Mouse (Mus musculus) embryonic facial prominence, embryonic 14.5 days (tissue): ENCODE measurements at regions not wholly inside any gene's neighbourhood (a gene's known extent, or its start where the extent isn't known, plus 50 kb on each side); places are given as distances from the start of the nearest gene placed in this dataset.

Experiments
- ATAC-seq: fragments of 200-750 bp; cut with Nextera tagmentation; 2 replicates; pipeline ENCODE4 v1.8.0; 2017; ENCODE audit warnings: low read depth, moderate number of reproducible peaks, moderate TSS enrichment
- DNase-seq: peaks from one replicate; pipeline ENCODE4 v3.0.0-alpha.2; 2015; ENCODE audit warnings: low spot score
- H3K27ac ChIP-seq: fragments of 300-500 bp; sonication (generic); replicated peaks from 2 replicates; pipeline ENCODE4 v1.5.1; 2014; ENCODE audit warnings: low read depth, mild to moderate bottlenecking, low read length, moderate library complexity
- H3K27me3 ChIP-seq: fragments of 300-500 bp; sonication (generic); replicated peaks from 2 replicates; pipeline ENCODE4 v1.6.1; 2014; ENCODE audit warnings: low read length; ENCODE audit not compliant: control insufficient read depth, insufficient read depth
- H3K36me3 ChIP-seq: fragments of 300-500 bp; sonication (generic); 2 replicates; pipeline ENCODE4 v1.6.1; 2014; ENCODE audit warnings: low read length, mixed read lengths; ENCODE audit not compliant: control insufficient read depth, insufficient read depth
- H3K4me1 ChIP-seq: fragments of 300-500 bp; sonication (generic); 2 replicates; pipeline ENCODE4 v1.6.1; 2014; ENCODE audit warnings: antibody characterized with exemption, low read length; ENCODE audit not compliant: control insufficient read depth, insufficient read depth
- H3K4me2 ChIP-seq: fragments of 300-500 bp; sonication (generic); 2 replicates; pipeline ENCODE4 v1.6.1; 2014; ENCODE audit warnings: low read depth, mild to moderate bottlenecking, low read length, moderate library complexity, mixed read lengths
- H3K4me3 ChIP-seq: fragments of 300-500 bp; sonication (generic); 2 replicates; pipeline ENCODE4 v1.5.1; 2014; ENCODE audit warnings: low read depth, mild to moderate bottlenecking, low read length
- H3K9ac ChIP-seq: fragments of 300-500 bp; sonication (generic); 2 replicates; pipeline ENCODE4 v1.6.1; 2014; ENCODE audit warnings: low read depth, mild to moderate bottlenecking, low read length, moderate library complexity, mixed read lengths
- H3K9me3 ChIP-seq: fragments of 300-500 bp; sonication (generic); 2 replicates; pipeline ENCODE4 v1.6.1; 2016; ENCODE audit warnings: low read length; ENCODE audit not compliant: control insufficient read depth
- WGBS: fragments of 180-500 bp; shearing (Covaris S2); extraction: QIAGEN DNeasy Blood & Tissue Kit; methylation state at CpG from one replicate; pipeline ENCODE4 v1.1.7; 2014; 5-methylcytosine and 5-hydroxymethylcytosine counted together

- Histone ChIP-seq H3K4me1 (no peaks in the 10 kb centered on the region), H3K36me3 (no peaks in the 10 kb centered on the region), H3K9ac (no peak overlapping the region), H3K27ac (no peak overlapping the region), H3K4me3 (no peak overlapping the region), H3K27me3 (no peaks in the 10 kb centered on the region), H3K4me2 (no peak overlapping the region), H3K9me3 (no peaks in the 10 kb centered on the region)
- DNase-seq (no peak), ATAC-seq (no peak)
- WGBS, result 60% methylated on average over 3 of the region's 3 CpGs
Observed at GRCm38 (mm10) chr14:67181586-67181985, 1172.6 kb upstream of the Gulo start.

GRCm38 (mm10) chr14:67179549-67179948, 1170.5 kb upstream of the Gulo start:
- Histone ChIP-seq H3K9me3 (no peaks in the 10 kb centered on the region), H3K27ac (no peak overlapping the region), H3K36me3 (no peaks in the 10 kb centered on the region), H3K27me3 (no peaks in the 10 kb centered on the region), H3K9ac (no peak overlapping the region), H3K4me3 (no peak overlapping the region), H3K4me1 (no peaks in the 10 kb centered on the region), H3K4me2 (no peak overlapping the region)
- no peak for ATAC-seq
- DNase-seq, result no peak

DNA sequence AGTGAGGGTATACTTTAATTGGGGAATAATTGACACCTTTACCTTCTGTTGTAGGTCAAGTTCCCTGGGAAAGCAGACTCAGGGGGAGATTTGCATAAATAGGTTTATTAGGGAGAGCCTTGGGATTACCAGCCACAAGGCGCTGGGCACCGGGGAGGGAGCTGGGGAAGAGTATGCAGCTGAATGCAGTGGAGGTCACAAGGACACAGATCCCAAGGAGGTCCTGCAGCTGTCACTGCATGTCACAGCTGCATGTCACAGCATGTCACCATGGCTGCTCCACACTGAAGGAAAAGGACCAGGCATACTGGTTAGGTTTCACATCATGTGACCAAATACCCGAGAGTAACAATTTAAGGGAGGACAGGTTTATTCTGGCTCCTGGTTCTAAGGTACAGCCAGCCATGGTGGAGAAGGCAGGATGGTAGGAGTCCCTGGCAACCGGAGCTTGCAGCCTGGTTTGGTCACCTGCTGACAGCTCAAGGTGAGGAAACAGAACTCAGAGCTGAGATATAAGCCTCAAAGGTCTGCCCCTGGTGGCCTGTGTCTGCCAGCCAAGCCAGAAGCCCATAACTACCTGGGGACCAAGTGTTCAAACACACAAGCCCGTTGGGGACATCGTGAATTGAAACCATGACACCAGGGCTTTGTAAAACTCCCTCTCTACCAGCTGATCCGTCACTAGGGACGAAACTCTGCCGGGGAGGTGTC, 1169.5 kb upstream of the Gulo start:
- Histone ChIP-seq H3K27me3 (no peaks in the 10 kb centered on the region), H3K9ac (no peak overlapping the region), H3K4me1 (no peaks in the 10 kb centered on the region), H3K36me3 (no peaks in the 10 kb centered on the region), H3K9me3 (no peaks in the 10 kb centered on the region), H3K27ac (no peak overlapping the region), H3K4me3 (no peak overlapping the region), H3K4me2 (no peak overlapping the region)
- peak; percentile 53 for DNase-seq
- WGBS, result 45% methylated on average over 9 of the region's 9 CpGs
- peak; percentile 68; the same call in 1 of the 2 replicates for ATAC-seq

- ATAC-seq (no peak), DNase-seq (no peak)
- no peaks in the 10 kb centered on the region for H3K36me3 ChIP-seq
- H3K27ac ChIP-seq, result no peak overlapping the region
- no peaks in the 10 kb centered on the region for H3K9me3 ChIP-seq
- H3K27me3 ChIP-seq, result no peaks in the 10 kb centered on the region
- no peak overlapping the region for H3K4me2 ChIP-seq
- H3K4me3 ChIP-seq, result no peak overlapping the region
- H3K4me1 ChIP-seq, result no peaks in the 10 kb centered on the region
- no peak overlapping the region for H3K9ac ChIP-seq
- WGBS, result 68% methylated on average over 6 of the region's 6 CpGs
Observed at GRCm38 (mm10) chr14:67176672-67177071, 1167.7 kb upstream of the Gulo start.

DNA sequence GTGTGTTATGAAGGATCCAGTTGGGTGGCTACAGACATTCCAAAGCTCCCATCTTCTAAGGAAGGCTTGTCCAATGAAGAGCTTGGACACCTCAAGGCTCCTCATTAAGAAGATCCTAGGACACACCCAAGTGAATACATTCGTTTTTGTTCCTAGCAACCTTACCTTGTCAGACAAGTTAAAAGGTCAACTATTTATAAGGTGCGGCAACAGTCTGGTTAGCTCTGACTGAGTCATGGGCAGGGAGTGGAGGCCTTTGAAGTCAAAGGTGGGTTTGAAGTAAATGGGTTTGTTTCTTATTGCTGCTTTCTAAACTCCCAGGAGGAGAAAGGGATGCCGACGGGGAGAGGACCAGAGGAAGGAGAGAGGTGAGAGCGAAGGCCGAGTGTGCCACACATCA, 1167.1 kb upstream of the Gulo start:
- Histone ChIP-seq H3K9ac (no peak overlapping the region), H3K27me3 (no peaks in the 10 kb centered on the region), H3K4me3 (no peak overlapping the region), H3K4me2 (no peak overlapping the region), H3K36me3 (no peaks in the 10 kb centered on the region), H3K9me3 (no peaks in the 10 kb centered on the region), H3K27ac (no peak overlapping the region), H3K4me1 (no peaks in the 10 kb centered on the region)
- 68% methylated on average over 6 of the region's 6 CpGs for WGBS
- DNase-seq (no peak), ATAC-seq (no peak)

DNA sequence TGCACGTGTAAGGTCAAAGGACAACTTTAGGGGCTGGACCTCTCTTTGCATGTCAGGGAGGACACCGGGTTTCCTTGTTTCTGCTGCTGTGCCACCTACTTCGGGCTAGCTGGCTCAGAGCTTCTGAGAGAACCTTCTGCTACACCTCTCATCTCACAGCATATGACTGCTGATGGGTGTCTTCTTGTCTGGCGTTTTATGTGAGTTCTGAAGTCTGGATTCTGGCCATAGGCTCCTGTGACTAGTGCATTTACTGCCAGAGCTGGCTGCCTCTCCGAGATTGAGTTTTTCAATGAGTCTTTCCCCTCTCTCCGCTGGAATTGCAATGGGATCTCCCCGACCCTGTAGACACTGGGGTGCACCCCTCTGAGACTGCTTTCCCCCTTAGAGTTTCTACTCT, 1165.9 kb upstream of the Gulo start:
- H3K27ac ChIP-seq, result no peak overlapping the region
- H3K4me1 ChIP-seq, result no peaks in the 10 kb centered on the region
- H3K9ac ChIP-seq, result no peak overlapping the region
- DNase-seq, result no peak
- H3K4me3 ChIP-seq, result no peak overlapping the region
- H3K9me3 ChIP-seq, result no peaks in the 10 kb centered on the region
- no peaks in the 10 kb centered on the region for H3K36me3 ChIP-seq
- H3K4me2 ChIP-seq, result no peak overlapping the region
- H3K27me3 ChIP-seq, result no peaks in the 10 kb centered on the region
- no peak for ATAC-seq
- WGBS, result 79% methylated on average over 7 of the region's 7 CpGs

GRCm38 (mm10) chr14:67170801-67171200, 1161.8 kb upstream of the Gulo start:
- H3K27me3 ChIP-seq, result no peaks in the 10 kb centered on the region
- H3K4me3 ChIP-seq, result no peak overlapping the region
- no peaks in the 10 kb centered on the region for H3K36me3 ChIP-seq
- H3K9ac ChIP-seq, result no peak overlapping the region
- H3K9me3 ChIP-seq, result no peaks in the 10 kb centered on the region
- H3K27ac ChIP-seq, result no peak overlapping the region
- no peak overlapping the region for H3K4me2 ChIP-seq
- ATAC-seq (no peak), DNase-seq (no peak)
- no peaks in the 10 kb centered on the region for H3K4me1 ChIP-seq
- WGBS, result 80% methylated on average over 6 of the region's 6 CpGs

- WGBS, result 6% methylated on average over 3 of the region's 3 CpGs
- Histone ChIP-seq H3K4me2 (no peak overlapping the region), H3K27me3 (no peaks in the 10 kb centered on the region), H3K4me1 (no peaks in the 10 kb centered on the region), H3K9ac (no peak overlapping the region), H3K9me3 (no peaks in the 10 kb centered on the region), H3K27ac (no peak overlapping the region), H3K36me3 (no peaks in the 10 kb centered on the region), H3K4me3 (no peak overlapping the region)
- peak; percentile 87 for DNase-seq
- ATAC-seq, result no peak; the same call in 1 of the 2 replicates
Observed at GRCm38 (mm10) chr14:67170248-67170647, 1161.2 kb upstream of the Gulo start.

DNA sequence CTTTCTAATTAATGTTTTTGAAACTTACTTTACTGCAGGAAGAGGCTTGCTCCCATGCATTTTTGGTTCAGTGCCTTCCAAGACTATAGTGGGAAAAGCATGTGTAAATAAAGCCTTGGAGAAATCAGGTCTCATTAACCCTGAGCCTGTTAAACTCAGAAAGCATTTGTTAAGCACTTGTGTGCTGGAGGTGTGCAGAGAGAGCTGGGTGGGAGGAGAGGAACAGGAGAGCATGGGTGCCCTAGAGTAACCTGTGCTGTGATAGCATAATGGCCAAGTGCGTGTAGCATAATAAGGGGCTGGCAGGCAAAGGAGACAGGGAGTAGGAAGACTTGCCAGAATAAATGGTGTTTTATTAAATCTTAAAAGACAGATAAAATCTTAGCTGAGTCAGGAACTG, 1160.2 kb upstream of the Gulo start:
- no peak overlapping the region for H3K27ac ChIP-seq
- DNase-seq (peak; percentile 8), ATAC-seq (no peak)

More for the DNA sequence above, 1160.2 kb upstream of the Gulo start:
- H3K27me3 ChIP-seq, result no peaks in the 10 kb centered on the region
- no peaks in the 10 kb centered on the region for H3K36me3 ChIP-seq
- no peak overlapping the region for H3K4me2 ChIP-seq
- H3K9ac ChIP-seq, result no peak overlapping the region
- no peaks in the 10 kb centered on the region for H3K9me3 ChIP-seq
- 40% methylated on average over 1 of the region's 1 CpGs for WGBS
- H3K4me3 ChIP-seq, result no peak overlapping the region
- no peaks in the 10 kb centered on the region for H3K4me1 ChIP-seq
